Mouse (Mus musculus) intestine, postnatal 0 days (tissue): ENCODE measurements around the gene Zfp867. TPM values are rescaled to one million over a fixed set of nuclear protein-coding genes. Genes with fewer than 3 reads are reported as not detected.
A peak's percentile ranks its signal among the peaks of the same experiment; 100 is the strongest.

Experiments
- ATAC-seq: fragments of 200-750 bp; cut with Nextera tagmentation; 2 replicates; pipeline ENCODE4 v1.8.0; 2017; ENCODE audit warnings: mild to moderate bottlenecking, moderate TSS enrichment, moderate library complexity
- H3K27ac ChIP-seq: fragments of 300-500 bp; sonication (generic); 2 replicates; pipeline ENCODE4 v1.5.1; 2014; ENCODE audit warnings: mild to moderate bottlenecking, low read depth, low read length, moderate library complexity
- H3K27me3 ChIP-seq: fragments of 300-500 bp; sonication (generic); replicated peaks from 2 replicates; pipeline ENCODE4 v1.6.1; 2014; ENCODE audit warnings: low read length, mixed read lengths; ENCODE audit not compliant: control insufficient read depth, insufficient read depth
- H3K36me3 ChIP-seq: fragments of 300-500 bp; sonication (generic); 2 replicates; pipeline ENCODE4 v1.6.1; 2014; ENCODE audit warnings: mild to moderate bottlenecking, moderate library complexity; ENCODE audit not compliant: control insufficient read depth, insufficient read depth
- H3K4me1 ChIP-seq: fragments of 300-500 bp; sonication (generic); replicated peaks from 2 replicates; pipeline ENCODE4 v1.6.1; 2014; ENCODE audit warnings: antibody characterized with exemption, low read length, mixed read lengths; ENCODE audit not compliant: control insufficient read depth, insufficient read depth
- H3K4me2 ChIP-seq: fragments of 300-500 bp; sonication (generic); replicated peaks from 2 replicates; pipeline ENCODE4 v1.6.1; 2014; ENCODE audit warnings: low read depth, mild to moderate bottlenecking, moderate library complexity
- H3K4me3 ChIP-seq: fragments of 300-500 bp; sonication (generic); 2 replicates; pipeline ENCODE4 v1.5.1; 2014; ENCODE audit warnings: low read depth, low read length
- H3K9ac ChIP-seq: fragments of 300-500 bp; sonication (generic); 2 replicates; pipeline ENCODE4 v1.6.1; 2014; ENCODE audit warnings: mild to moderate bottlenecking, low read depth, low read length
- H3K9me3 ChIP-seq: fragments of 300-500 bp; sonication (generic); 2 replicates; pipeline ENCODE4 v1.6.1; 2016; ENCODE audit warnings: mixed run types; ENCODE audit not compliant: control insufficient read depth
- CTCF ChIP-seq: sonication (generic); IDR thresholded peaks from 2 replicates; pipeline ENCODE4 v1.5.1; 2016; ENCODE audit warnings: low read depth, mild to moderate bottlenecking, control low read depth, antibody characterized with exemption, moderate library complexity
- WGBS: fragments of 180-500 bp; shearing (Covaris S2); extraction: QIAGEN DNeasy Blood & Tissue Kit; methylation state at CpG from one replicate; pipeline ENCODE4 v1.1.7; 2014; 5-methylcytosine and 5-hydroxymethylcytosine counted together
- polyA plus RNA-seq: library from polyadenylated mRNA; unstranded; fragments of >200 nt; fragmentation: Nextera tagmentation; extraction: Ambion mirVana; gene quantifications from 2 replicates; pipeline ENCODE4 v1.2.1, GENCODE M21; 2015

Zfp867 gene
- polyA plus RNA-seq, 1 experiment from 2014 or later = 2.1 TPM

GRCm38 (mm10) chr11:59429959-59430358 is 42.3 kb downstream of the Zfp867 start:
- no peak for ATAC-seq
- TF ChIP-seq CTCF = no peak
- Histone ChIP-seq H3K4me3 (no peak overlapping the region), H3K36me3 (peaks cover 22% of the 10 kb centered on the region; the same call in 1 of the 2 replicates), H3K27ac (no peak overlapping the region), H3K9me3 (no peaks in the 10 kb centered on the region), H3K4me1 (no peaks in the 10 kb centered on the region), H3K4me2 (no peak overlapping the region), H3K9ac (no peak overlapping the region), H3K27me3 (no peaks in the 10 kb centered on the region)
- WGBS = 74% methylated on average over 1 of the region's 1 CpGs

- TF ChIP-seq CTCF = no peak
- no peak overlapping the region for H3K4me3 ChIP-seq
These were observed 44.1 kb downstream of the Zfp867 start for GRCm38 (mm10) chr11:59428057-59428660.

GRCm38 (mm10) chr11:59425671-59426101 is 46.6 kb downstream of the Zfp867 start:
- Histone ChIP-seq H3K27me3 (no peaks in the 10 kb centered on the region), H3K9me3 (no peaks in the 10 kb centered on the region), H3K4me1 (no peaks in the 10 kb centered on the region), H3K9ac (no peak overlapping the region), H3K36me3 (peaks cover 38% of the 10 kb centered on the region), H3K27ac (no peak overlapping the region), H3K4me3 (no peak overlapping the region), H3K4me2 (no peak overlapping the region)
- ATAC-seq = no peak
- TF ChIP-seq CTCF = peak; percentile 73
- 45% methylated on average over 7 of the region's 7 CpGs for WGBS

More at GRCm38 (mm10) chr11:59428057-59428660, 44.1 kb downstream of the Zfp867 start:
- Histone ChIP-seq H3K27me3 (no peaks in the 10 kb centered on the region), H3K9ac (no peak overlapping the region), H3K36me3 (peaks cover 28% of the 10 kb centered on the region; the same call in 1 of the 2 replicates), H3K4me2 (no peak overlapping the region), H3K27ac (no peak overlapping the region), H3K9me3 (no peaks in the 10 kb centered on the region), H3K4me1 (no peaks in the 10 kb centered on the region)
- no peak for ATAC-seq
- 80% methylated on average over 9 of the region's 9 CpGs for WGBS

GRCm38 (mm10) chr11:59423010-59423588 is 49.2 kb downstream of the Zfp867 start:
- no peaks in the 10 kb centered on the region for H3K9me3 ChIP-seq
- no peak for TF ChIP-seq CTCF
- H3K36me3 ChIP-seq = peaks cover 35% of the 10 kb centered on the region
- H3K4me2 ChIP-seq = no peak overlapping the region
- no peak overlapping the region for H3K9ac ChIP-seq
- 78% methylated on average over 5 of the region's 5 CpGs for WGBS
- ATAC-seq = no peak
- no peak overlapping the region for H3K4me3 ChIP-seq
- H3K27me3 ChIP-seq = no peaks in the 10 kb centered on the region
- no peak overlapping the region for H3K27ac ChIP-seq
- no peaks in the 10 kb centered on the region for H3K4me1 ChIP-seq

- ATAC-seq = no peak
- Histone ChIP-seq H3K4me3 (no peak overlapping the region), H3K4me1 (no peaks in the 10 kb centered on the region), H3K9me3 (no peaks in the 10 kb centered on the region), H3K27ac (no peak overlapping the region), H3K27me3 (no peaks in the 10 kb centered on the region), H3K36me3 (peaks cover 28% of the 10 kb centered on the region), H3K9ac (no peak overlapping the region), H3K4me2 (no peak overlapping the region)
- TF ChIP-seq CTCF = 0 out of 2 replicates have a peak, but pooled peaks have one; percentile 13
- WGBS = 95% methylated on average over 2 of the region's 2 CpGs
These were observed 50.3 kb downstream of the Zfp867 start for GRCm38 (mm10) chr11:59421967-59422366.

GRCm38 (mm10) chr11:59421436-59421835 is 50.8 kb downstream of the Zfp867 start:
- no peak for ATAC-seq
- H3K4me1 ChIP-seq = no peaks in the 10 kb centered on the region
- WGBS = 73% methylated on average over 8 of the region's 8 CpGs
- TF ChIP-seq CTCF = no peak
- no peaks in the 10 kb centered on the region for H3K9me3 ChIP-seq
- no peaks in the 10 kb centered on the region for H3K27me3 ChIP-seq
- no peak overlapping the region for H3K9ac ChIP-seq
- H3K4me3 ChIP-seq = no peak overlapping the region
- no peak overlapping the region for H3K4me2 ChIP-seq
- no peak overlapping the region for H3K27ac ChIP-seq
- peaks cover 27% of the 10 kb centered on the region for H3K36me3 ChIP-seq
